In the genomic region with DNA sequence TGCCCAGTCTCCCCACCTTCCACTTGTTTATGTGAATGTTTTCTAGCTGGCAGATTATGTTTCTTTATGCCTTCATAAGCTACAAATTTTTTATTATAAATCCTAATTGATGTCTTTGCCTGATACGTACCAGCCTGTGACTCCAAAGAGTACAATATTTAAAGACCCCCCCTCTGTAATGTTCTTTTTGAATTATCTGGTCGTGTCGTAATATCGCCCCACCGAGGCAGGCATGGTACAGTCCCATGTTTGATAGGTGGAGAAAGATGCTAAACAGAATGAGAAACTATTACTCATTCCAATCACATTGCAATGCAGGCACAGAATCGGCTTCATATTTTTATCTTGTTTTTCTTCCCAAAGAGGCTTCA, we compare ENCODE assay signal across 8 mouse cellular contexts. TPM values are rescaled to one million over a fixed set of nuclear protein-coding genes. Genes with fewer than 3 reads are reported as not detected.
DNase-seq lines count a peak whose midpoint lies in the region; ATAC-seq and TF ChIP-seq lines count a peak whose summit lies in the region.

No protein-coding gene starts in this region.

- in situ Hi-C loops in CH12.LX (cut with MboI; ENCODE audit: low pct_ligation_motif_present, low pct_unique_long_range_greater_than_20kb, low sequenced_read_pairs) = no loop called here

- H3K27ac ChIP-seq in heart, embryonic 16.5 days (ENCODE audit: low read length) = peak overlapping the region; percentile 100
- no peak overlapping the region for H3K27ac ChIP-seq in CH12.LX (ENCODE audit: insufficient read depth, low read depth)
- H3K27ac ChIP-seq in hindbrain, embryonic 14.5 days = peak overlapping the region; percentile 99
- peak overlapping the region; percentile 99 for H3K27ac ChIP-seq in liver, embryonic 12.5 days

- TF ChIP-seq RAD21 in CH12.LX (IDR thresholded peaks at IDR 0.05; ENCODE audit: low read depth, low read length) = no peak

- no peaks in the 10 kb centered on the region for H3K9me3 ChIP-seq in heart, embryonic 16.5 days (replicated peaks; ENCODE audit: control insufficient read depth, low read length)
- H3K9me3 ChIP-seq in CH12.LX (replicated peaks; ENCODE audit: low read length) = no peaks in the 10 kb centered on the region
- H3K9me3 ChIP-seq in hindbrain, embryonic 14.5 days (ENCODE audit: control insufficient read depth, low read length) = no peaks in the 10 kb centered on the region
- no peaks in the 10 kb centered on the region for H3K9me3 ChIP-seq in liver, embryonic 12.5 days (replicated peaks)

- peak overlapping the region; percentile 63 for H3K4me2 ChIP-seq in heart, embryonic 16.5 days (ENCODE audit: low read depth, low read length)
- peak overlapping the region; percentile 77 for H3K4me2 ChIP-seq in CH12.LX (ENCODE audit: insufficient read depth, low read depth, poor library complexity, severe bottlenecking)
- H3K4me2 ChIP-seq in hindbrain, embryonic 14.5 days (replicated peaks) = peak overlapping the region; percentile 85
- H3K4me2 ChIP-seq in liver, embryonic 12.5 days = peak overlapping the region; percentile 94

- WGBS in heart, embryonic 16.5 days = under 1% methylated on average over 6 of the region's 6 CpGs
- WGBS in hindbrain, embryonic 14.5 days = under 1% methylated on average over 6 of the region's 6 CpGs
- 0% methylated on average over 6 of the region's 6 CpGs for WGBS in liver, embryonic 12.5 days (ENCODE audit: insufficient replicate concordance)

- no peak for TF ChIP-seq EP300 in CH12.LX (IDR thresholded peaks at IDR 0.05; ENCODE audit: low read length)

- peaks cover 16% of the 10 kb centered on the region for H3K4me1 ChIP-seq in heart, embryonic 16.5 days (ENCODE audit: control insufficient read depth, insufficient read depth, low read length)
- H3K4me1 ChIP-seq in CH12.LX (ENCODE audit: control insufficient read depth in 1 of 2, insufficient read depth in 2 of 2) = peaks cover 4 to 48% of the 10 kb centered on the region in 2 experiments
- H3K4me1 ChIP-seq in hindbrain, embryonic 14.5 days (replicated peaks; ENCODE audit: control insufficient read depth, insufficient read depth, low read length) = peaks cover 25% of the 10 kb centered on the region
- peaks cover 32% of the 10 kb centered on the region for H3K4me1 ChIP-seq in liver, embryonic 12.5 days

- no peak for ATAC-seq in heart, embryonic 16.5 days (replicated peaks; ENCODE audit: extremely low read depth, insufficient read depth, low FRiP score)
- ATAC-seq in hindbrain, embryonic 14.5 days (ENCODE audit: low FRiP score) = peak; percentile 76
- ATAC-seq in liver, embryonic 12.5 days = peak; percentile 65

- TF ChIP-seq CTCF in CH12.LX (conservative IDR thresholded peaks at IDR 0.05 in 1 of 2, IDR thresholded peaks at IDR 0.05 in 1 of 2; ENCODE audit: low read depth in 2 of 2, low read length in 2 of 2) = peak in 1 of 2 experiments; percentile 20; a peak in 1 of 4 replicates

- DNase-seq in heart, postnatal 36 days = no peak
- DNase-seq in CH12.LX (ENCODE audit: extremely low read depth) = peak; percentile 82
- peak; percentile 71 for DNase-seq in c-Kit-positive CD71-positive TER-119-negative erythroid progenitor cells, embryonic 14.5 days (ENCODE audit: low read depth)
- DNase-seq in hindbrain, embryonic 14.5 days (ENCODE audit: low spot score) = no peak
- DNase-seq in right cerebral cortex, postnatal 36 days (ENCODE audit: low spot score in 2 of 2) = peak; percentile 68 to 69
- no peak for DNase-seq in adrenal gland, adult 18-20 months (ENCODE audit: low spot score in 2 of 2)

- H3K36me3 ChIP-seq in heart, embryonic 16.5 days (ENCODE audit: control insufficient read depth, insufficient read depth) = no peaks in the 10 kb centered on the region
- H3K36me3 ChIP-seq in CH12.LX (replicated peaks in 1 of 2; ENCODE audit: control insufficient read depth in 1 of 2, insufficient read depth in 1 of 2, low read length in 1 of 2) = peaks cover 0 to 9% of the 10 kb centered on the region in 2 experiments
- no peaks in the 10 kb centered on the region for H3K36me3 ChIP-seq in hindbrain, embryonic 14.5 days (replicated peaks; ENCODE audit: control insufficient read depth, insufficient read depth)
- H3K36me3 ChIP-seq in liver, embryonic 12.5 days = peaks cover 2% of the 10 kb centered on the region; the same call in 1 of the 2 replicates

- intact Hi-C loops in heart, postnatal 36 days (cut with DNase I) = loop anchor here (5.0 kb wide), 1 partner anchor 41 kb away; no protein-coding TSS in a partner anchor

- peaks cover 35% of the 10 kb centered on the region for H3K79me2 ChIP-seq in CH12.LX (replicated peaks; ENCODE audit: control insufficient read depth, extremely low read depth, insufficient read depth, poor library complexity, severe bottlenecking)

- peak overlapping the region; percentile 100 for H3K4me3 ChIP-seq in heart, embryonic 16.5 days (ENCODE audit: low read length)
- peak overlapping the region in 2 of 3 experiments; percentile 37 to 46 for H3K4me3 ChIP-seq in CH12.LX (replicated peaks in 1 of 3; ENCODE audit: low read depth in 2 of 3, low read length in 2 of 3, poor library complexity in 1 of 3)
- H3K4me3 ChIP-seq in hindbrain, embryonic 14.5 days (replicated peaks; ENCODE audit: low read length) = peak overlapping the region; percentile 81
- peak overlapping the region; percentile 88 for H3K4me3 ChIP-seq in liver, embryonic 12.5 days

- H3K9ac ChIP-seq in heart, embryonic 16.5 days (ENCODE audit: low read length) = peak overlapping the region; percentile 61
- H3K9ac ChIP-seq in CH12.LX (ENCODE audit: insufficient read depth, low read depth) = peak overlapping the region; percentile 64
- H3K9ac ChIP-seq in hindbrain, embryonic 14.5 days = peak overlapping the region; percentile 95
- H3K9ac ChIP-seq in liver, embryonic 12.5 days = peak overlapping the region; percentile 62

- TF ChIP-seq POLR2A in CH12.LX (IDR thresholded peaks at IDR 0.05; ENCODE audit: low read depth, low read length) = no peak

- H3K27me3 ChIP-seq in heart, embryonic 16.5 days (ENCODE audit: control insufficient read depth, insufficient read depth, low read length) = no peaks in the 10 kb centered on the region
- no peaks in the 10 kb centered on the region for H3K27me3 ChIP-seq in CH12.LX (replicated peaks)
- H3K27me3 ChIP-seq in hindbrain, embryonic 14.5 days (ENCODE audit: control insufficient read depth, insufficient read depth, low read length) = no peaks in the 10 kb centered on the region
- H3K27me3 ChIP-seq in liver, embryonic 12.5 days (replicated peaks) = no peaks in the 10 kb centered on the region

- dilution Hi-C loops in CH12.LX (cut with MboI; ENCODE audit: extremely low pct_ligation_motif_present, extremely low pct_unique_long_range_greater_than_20kb, low sequenced_read_pairs) = no loop called here

TF ChIP-seq in CH12.LX, 34 proteins besides CTCF, POLR2A, EP300 and RAD21:
- TF ChIP-seq TBP (conservative IDR thresholded peaks at IDR 0.05; ENCODE audit: low read depth, low read length) = peak; percentile 46
- TF ChIP-seq E2F4 (IDR thresholded peaks at IDR 0.05; ENCODE audit: insufficient replicate concordance, low read depth, low read length) = no peak
- peak; percentile 5; the same call in 1 of the 2 replicates for TF ChIP-seq MAZ (IDR thresholded peaks at IDR 0.05; ENCODE audit: low read depth, low read length)
- TF ChIP-seq USF2 (conservative IDR thresholded peaks at IDR 0.05; ENCODE audit: low read depth, low read length) = no peak
- no peak for TF ChIP-seq CHD1 (IDR thresholded peaks at IDR 0.05; ENCODE audit: low read depth, low read length)
- TF ChIP-seq NELFE (IDR thresholded peaks at IDR 0.05; ENCODE audit: low read depth, low read length) = no peak
- TF ChIP-seq MYC (IDR thresholded peaks at IDR 0.05; ENCODE audit: low read depth, low read length) = no peak
- TF ChIP-seq SMC3 (IDR thresholded peaks at IDR 0.05; ENCODE audit: low read depth, low read length) = no peak
- TF ChIP-seq CHD2 (IDR thresholded peaks at IDR 0.05; ENCODE audit: low read length) = no peak
- no peak for TF ChIP-seq ETS1 (conservative IDR thresholded peaks at IDR 0.05; ENCODE audit: low read depth, low read length)

RNA-seq across cellular contexts. Expression of a gene that starts 0.4 kb away (rescaled TPM):
- 134 and 139 TPM in 2 replicates for polyA plus RNA-seq in heart, embryonic 16.5 days (2015; fragmentation: Nextera tagmentation; extraction: Ambion mirVana)
- total RNA-seq in heart, postnatal 36 days (2021) = 10 to 100 TPM; 75.7 to 76.9 TPM
- total RNA-seq in CH12.LX (2012; rRNA removed) (29.0 and 32.7 TPM in 2 replicates), CH12.LX (2014; rRNA removed) (33.0 and 39.1 TPM in 2 replicates)
- polyA plus RNA-seq in CH12.LX (2012; ENCODE audit: insufficient read length, low read depth) = 97.5 and 102 TPM in 2 replicates
- 549 and 625 TPM in 2 replicates for polyA plus RNA-seq in hindbrain, embryonic 14.5 days (2014; fragmentation: Nextera tagmentation; extraction: Ambion mirVana)
- polyA plus RNA-seq in liver, embryonic 12.5 days (2016; fragmentation: Nextera tagmentation; extraction: Ambion mirVana) = 83.1 and 84.6 TPM in 2 replicates
- 100 to 1,000 TPM; 137 to 151 TPM for total RNA-seq in adrenal gland, adult 18-20 months (2021)

RNA-seq across cellular contexts. Expression of a gene that starts 10.3 kb away (rescaled TPM):
- 9.2 and 10.3 TPM in 2 replicates for polyA plus RNA-seq in heart, embryonic 16.5 days (2015; fragmentation: Nextera tagmentation; extraction: Ambion mirVana)
- 10 to 100 TPM; 17.2 to 20.1 TPM for total RNA-seq in heart, postnatal 36 days (2021)
- 7.3 and 9.2 TPM in 2 replicates for total RNA-seq in CH12.LX (2012; rRNA removed)
- 17.5 and 19.8 TPM in 2 replicates for total RNA-seq in CH12.LX (2014; rRNA removed)
- 11.3 and 14.3 TPM in 2 replicates for polyA plus RNA-seq in CH12.LX (2012; ENCODE audit: insufficient read length, low read depth)
- polyA plus RNA-seq in hindbrain, embryonic 14.5 days (2014; fragmentation: Nextera tagmentation; extraction: Ambion mirVana) = 7.0 TPM in 2 replicates
- 8.3 and 8.5 TPM in 2 replicates for polyA plus RNA-seq in liver, embryonic 12.5 days (2016; fragmentation: Nextera tagmentation; extraction: Ambion mirVana)
- total RNA-seq in adrenal gland, adult 18-20 months (2021) = 100 to 1,000 TPM in 1 of 2 experiments, 10 to 100 TPM in 1; 84.3 to 121 TPM

Comparison
In these comparisons a context has a peak if more than half of its experiments do, and no peak if none do; other contexts are left out.
1. H3K4me3 ChIP-seq: peak in every context shown above with its lines; median percentile 100 in heart, embryonic 16.5 days; 88 in liver, embryonic 12.5 days; 81 in hindbrain, embryonic 14.5 days; 42 in CH12.LX.
2. DNase-seq: peak in CH12.LX (single experiment), c-Kit-positive CD71-positive TER-119-negative erythroid progenitor cells, embryonic 14.5 days (single experiment) and right cerebral cortex, postnatal 36 days (2 of 2); none in heart, postnatal 36 days (0 of 2), hindbrain, embryonic 14.5 days (single experiment) and adrenal gland, adult 18-20 months (0 of 2).
3. Peak in every context shown above with its lines, with median percentiles within 50 percentile points of each other: H3K4me2 ChIP-seq and H3K9ac ChIP-seq.